Mouse (Mus musculus): ENCODE measurements around the gene Tex26. TPM values are rescaled to one million over a fixed set of nuclear protein-coding genes. Genes with fewer than 3 reads are reported as not detected.

Tex26 gene
- polyA plus RNA-seq, 3 experiments from 2014 or later: not detected

- no peak for ATAC-seq
Measured at GRCm38 (mm10) chr5:149490275-149490674, 50.8 kb downstream of the Tex26 start.

- no peak for ATAC-seq
Measured at GRCm38 (mm10) chr5:149495655-149496054, 56.2 kb downstream of the Tex26 start.

GRCm38 (mm10) chr5:149496401-149497066 is 57.1 kb downstream of the Tex26 start:
- no peak for ATAC-seq

- no peak for ATAC-seq
Measured at GRCm38 (mm10) chr5:149499936-149500335, 60.5 kb downstream of the Tex26 start.

- no peak for ATAC-seq
Measured at GRCm38 (mm10) chr5:149503423-149504175, 64.1 kb downstream of the Tex26 start.

- ATAC-seq: no peak
Measured at GRCm38 (mm10) chr5:149504985-149505384, 65.5 kb downstream of the Tex26 start.

GRCm38 (mm10) chr5:149506033-149506432 is 66.6 kb downstream of the Tex26 start:
- no peak for ATAC-seq

GRCm38 (mm10) chr5:149508094-149509029 is 68.9 kb downstream of the Tex26 start:
- ATAC-seq: no peak

- ATAC-seq: no peak
Measured at GRCm38 (mm10) chr5:149510323-149510722, 70.9 kb downstream of the Tex26 start.

- ATAC-seq: no peak
Measured at GRCm38 (mm10) chr5:149512695-149513094, 73.2 kb downstream of the Tex26 start.

GRCm38 (mm10) chr5:149513438-149514086 is 74.1 kb downstream of the Tex26 start:
- ATAC-seq: no peak

- ATAC-seq: no peak
Measured at GRCm38 (mm10) chr5:149514087-149514671, 74.7 kb downstream of the Tex26 start.

- no peak for ATAC-seq
Measured at GRCm38 (mm10) chr5:149514890-149515289, 75.4 kb downstream of the Tex26 start.

- no peak for ATAC-seq
Measured at GRCm38 (mm10) chr5:149517116-149517515, 77.7 kb downstream of the Tex26 start.

Other genes with a start within 250 kb of the Tex26 start
- gene Alox5ap, start 174.9 kb upstream of the Tex26 start, polyA plus RNA-seq (2017; shearing (Covaris generic)): 1 to 10 TPM in 2 of 3 experiments, not detected in 1; 2.0 to 4.7 TPM
- 1 to 10 TPM in 1 of 3 experiments, under 1 TPM in 1, not detected in 1; 0.49 to 1.6 TPM for gene Medag, start 27.9 kb upstream of the Tex26 start, polyA plus RNA-seq (2017; shearing (Covaris generic))
- gene Wdr95, start 89.0 kb downstream of the Tex26 start, polyA plus RNA-seq (2017; shearing (Covaris generic)): 1 to 10 TPM in 1 of 3 experiments, not detected in 2; 3.0 TPM
- gene Hsph1, start 196.7 kb downstream of the Tex26 start, polyA plus RNA-seq (2017; shearing (Covaris generic)): 10 to 100 TPM; 15.8 to 35.5 (median 20.2) TPM
- gene B3glct, start 238.6 kb downstream of the Tex26 start, polyA plus RNA-seq (2017; shearing (Covaris generic)): 1 to 10 TPM; 1.7 to 3.8 (median 2.8) TPM